Mouse (Mus musculus) MEL-GATA-1-ER (cell line): ENCODE measurements around the gene Mcu.

Experiments
- DNase-seq: peaks from one replicate; pipeline ENCODE4 v3.0.0-alpha.2; 2012; ENCODE audit warnings: low read depth; ENCODE audit errors: extremely low read depth

The Mcu gene

DNA sequence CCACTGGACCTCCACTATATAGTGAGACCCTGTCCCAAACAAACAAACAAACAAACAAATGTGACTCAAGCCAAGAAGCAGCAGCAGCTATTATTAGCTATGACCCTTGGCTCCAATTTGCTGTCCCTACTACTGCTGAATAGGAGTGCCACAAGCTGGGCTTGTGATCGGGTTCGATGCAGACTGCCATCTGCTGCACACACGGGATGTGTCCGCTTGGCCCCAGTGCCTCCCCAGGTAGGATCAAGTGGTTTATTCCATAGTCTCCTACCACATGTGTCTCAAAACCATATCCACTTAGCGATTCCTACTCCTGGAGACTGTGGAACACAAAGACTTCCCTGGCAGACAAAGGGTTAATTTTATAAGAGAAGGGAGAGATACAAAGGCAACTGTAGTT, 2.4 kb downstream of the Mcu start:
- no peak for DNase-seq

DNA sequence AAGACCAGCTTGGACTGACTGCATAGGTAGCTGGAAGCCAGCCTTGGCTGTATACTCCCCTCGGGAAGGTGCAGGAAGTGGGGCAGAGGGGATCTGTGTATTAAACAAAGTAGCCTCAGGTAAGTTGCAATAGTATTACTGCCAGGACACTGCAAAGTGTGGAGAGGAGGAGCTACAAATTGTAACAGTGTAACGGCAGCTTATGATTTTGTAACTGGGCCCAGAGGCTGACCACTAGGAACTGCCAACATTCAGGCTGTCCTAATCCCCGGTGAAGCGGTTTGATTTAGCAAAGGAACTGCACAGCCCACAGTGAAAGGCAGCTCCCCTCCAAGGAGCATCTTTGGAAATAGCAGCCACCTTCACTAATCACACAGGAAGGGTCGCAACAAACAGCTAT, 3.2 kb downstream of the Mcu start:
- no peak for DNase-seq

DNA sequence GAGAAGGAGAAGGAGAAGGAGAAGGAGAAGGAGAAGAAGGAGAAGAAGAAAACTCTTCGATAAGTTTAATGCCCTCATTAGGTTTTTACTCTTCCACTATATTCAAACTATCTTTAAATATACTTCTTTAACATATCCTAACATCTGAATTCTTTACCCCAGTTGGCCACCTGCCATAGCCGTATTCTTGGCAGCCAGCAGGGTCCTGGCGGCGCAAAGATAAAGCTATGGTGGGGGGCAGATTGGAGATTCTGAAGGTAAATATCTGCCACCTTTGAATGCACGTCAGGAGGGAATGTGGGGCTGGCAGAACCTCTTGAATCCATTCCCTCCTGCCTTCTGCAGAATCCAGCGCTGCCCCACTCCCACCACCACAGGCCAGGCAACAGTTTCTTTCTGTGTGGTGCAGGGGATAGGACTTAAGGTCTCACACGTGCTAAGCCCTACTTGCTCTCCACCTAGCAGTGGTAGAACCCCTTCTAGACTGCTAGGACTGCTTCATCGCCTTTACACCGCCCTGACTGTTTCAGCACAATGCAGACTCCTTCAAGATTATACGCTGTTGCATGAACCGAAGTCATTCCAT, 11.5 kb downstream of the Mcu start:
- no peak for DNase-seq

DNA sequence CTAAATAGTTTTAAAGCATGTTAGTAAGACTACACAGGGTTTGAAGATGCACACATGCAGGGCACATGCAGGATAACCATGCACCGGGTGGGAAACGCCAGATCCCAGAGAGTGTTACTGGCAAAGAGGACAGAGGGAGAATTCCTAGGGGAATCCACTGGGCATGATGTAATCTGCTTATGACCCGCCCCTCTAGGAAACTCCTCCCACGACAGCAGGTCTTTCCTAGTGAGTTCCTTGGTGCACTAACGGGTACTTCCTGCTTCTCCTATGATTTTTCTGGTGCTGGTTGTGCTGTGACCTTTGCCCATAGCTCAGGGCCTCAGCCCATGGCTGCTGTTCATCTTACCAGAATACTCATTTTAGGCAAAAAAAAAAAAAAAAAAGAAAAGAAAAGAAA, 12.6 kb downstream of the Mcu start:
- no peak for DNase-seq

DNA sequence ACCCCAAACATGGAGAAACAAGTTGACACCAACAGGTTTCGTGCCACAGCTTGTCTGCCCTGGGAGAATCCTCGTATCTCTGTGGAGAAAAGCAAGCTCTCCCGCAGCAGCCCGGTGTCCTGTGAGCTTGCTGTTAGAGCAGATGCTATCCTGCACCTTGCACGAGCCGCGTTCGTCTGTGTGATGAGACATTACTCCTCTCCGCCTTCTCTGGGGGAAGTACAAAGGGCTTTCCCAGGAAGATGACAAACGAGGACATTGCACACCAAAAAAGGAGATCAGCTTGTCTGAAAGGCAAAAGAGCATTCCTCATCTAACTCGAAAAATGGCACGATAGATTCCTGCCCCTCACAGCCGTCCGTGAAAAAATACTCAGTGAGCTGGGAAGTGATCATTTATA, 13.6 kb downstream of the Mcu start:
- no peak for DNase-seq

DNA sequence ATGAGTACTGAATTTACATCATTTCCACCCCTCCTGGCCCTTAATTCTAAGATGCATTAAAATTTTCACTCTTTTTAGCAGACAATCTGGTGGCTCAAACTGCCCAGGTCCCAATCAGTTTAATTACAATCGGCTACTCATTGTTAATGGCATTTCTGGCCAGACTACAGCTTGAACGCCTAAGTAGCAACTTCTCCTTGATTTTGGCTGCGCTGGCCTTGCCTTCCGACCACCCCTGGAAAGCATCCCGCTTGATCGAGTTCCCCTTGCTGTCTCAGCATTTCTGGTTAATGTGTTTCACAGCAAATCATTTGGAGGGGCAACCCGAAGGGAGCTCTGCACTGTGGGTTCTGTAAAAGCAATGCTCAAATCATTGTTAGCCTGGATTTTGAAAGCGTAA, 14.4 kb downstream of the Mcu start:
- DNase-seq: no peak

DNA sequence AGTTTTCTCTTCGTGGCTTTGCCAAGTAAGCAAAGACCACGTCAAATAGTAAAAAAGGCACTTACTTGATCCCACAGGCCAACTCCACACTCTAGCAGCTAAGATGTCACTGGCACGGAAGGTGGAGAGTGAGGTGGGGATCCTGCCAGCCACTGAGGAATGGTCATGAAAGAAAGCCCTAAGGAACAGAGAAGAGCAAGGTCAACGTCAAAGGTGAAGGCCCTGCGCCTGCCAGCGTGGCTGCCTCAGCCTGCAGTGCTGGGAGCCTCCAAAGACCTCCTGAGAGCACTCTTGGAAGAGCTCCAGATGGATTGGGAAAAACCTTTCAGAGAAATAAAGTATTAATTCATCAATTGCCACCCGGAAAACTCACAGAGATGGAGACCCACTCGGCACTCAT, 16.0 kb downstream of the Mcu start:
- DNase-seq: no peak

DNA sequence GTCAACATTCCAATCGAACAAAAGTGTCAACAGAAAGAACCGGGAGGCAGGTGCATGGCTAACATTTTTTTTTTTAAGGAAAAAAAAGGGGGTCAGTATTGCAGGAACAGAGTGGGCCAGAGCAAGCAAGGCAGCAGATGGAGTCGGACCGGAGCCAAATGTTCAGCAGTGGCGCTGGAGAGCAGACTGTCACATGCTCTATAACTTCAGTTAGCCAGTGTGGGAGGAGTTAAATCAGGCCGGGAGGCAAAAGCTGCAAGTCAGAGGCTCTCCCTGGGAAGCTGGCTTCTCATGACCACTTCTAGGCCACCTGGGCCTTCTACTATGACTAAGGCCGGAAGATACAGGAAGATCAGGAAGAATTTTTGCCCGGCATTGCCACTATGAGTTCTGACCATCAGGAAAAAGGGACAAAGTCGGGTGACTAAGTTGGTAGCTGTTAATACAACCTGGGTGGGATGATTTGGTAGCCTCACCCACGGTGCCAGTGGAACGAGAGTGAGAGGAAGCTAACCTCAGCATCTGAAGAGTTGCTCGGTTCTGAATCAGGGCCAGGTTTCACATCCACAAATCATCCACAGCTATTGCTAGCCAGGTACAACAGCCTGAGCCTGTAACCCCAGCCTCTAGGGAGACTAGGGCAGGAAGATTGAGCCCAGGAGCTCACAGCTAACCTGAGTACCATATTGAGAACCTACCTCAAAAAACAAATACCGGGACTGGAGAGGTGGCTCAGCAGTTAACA, 22.5 kb downstream of the Mcu start:
- DNase-seq: no peak

DNA sequence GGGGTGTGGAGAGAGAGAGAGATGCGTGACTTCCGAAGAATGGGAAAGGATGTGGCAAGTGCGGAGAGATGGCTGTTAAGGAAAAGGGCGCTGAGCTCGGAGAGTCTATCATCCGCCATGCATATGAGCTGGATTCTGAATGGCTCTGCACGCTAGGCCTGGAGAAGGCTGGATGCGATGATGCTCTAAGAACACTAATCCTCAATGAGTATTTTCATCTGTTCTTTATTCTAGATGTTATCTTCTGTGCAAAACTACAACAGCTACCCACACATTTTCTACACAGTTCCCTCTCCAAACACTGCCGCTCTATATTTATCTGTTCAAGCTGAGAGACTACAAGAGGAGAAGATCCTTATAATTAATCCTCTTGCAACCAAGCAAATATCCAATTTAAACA, 25.9 kb downstream of the Mcu start:
- no peak for DNase-seq

DNA sequence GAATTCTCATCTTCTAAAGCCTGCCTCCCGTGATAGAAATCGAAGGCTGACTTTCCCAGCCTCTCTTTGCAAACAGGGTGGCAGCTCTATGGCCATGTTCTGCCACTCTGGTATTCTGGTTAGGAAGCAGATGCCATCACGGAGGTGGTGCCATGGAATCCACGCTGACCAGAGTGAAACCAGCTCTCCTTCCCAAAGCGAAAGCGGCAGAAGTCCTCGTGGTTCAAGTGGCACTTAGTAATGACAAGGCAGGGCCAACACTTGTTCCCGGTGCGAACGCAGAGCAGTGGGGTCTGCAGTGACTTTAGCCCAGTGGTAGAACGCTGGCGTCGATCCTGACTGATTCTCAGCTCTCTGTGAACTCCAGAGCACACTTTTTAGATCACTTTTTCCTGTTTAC, 26.6 kb downstream of the Mcu start:
- DNase-seq: no peak

DNA sequence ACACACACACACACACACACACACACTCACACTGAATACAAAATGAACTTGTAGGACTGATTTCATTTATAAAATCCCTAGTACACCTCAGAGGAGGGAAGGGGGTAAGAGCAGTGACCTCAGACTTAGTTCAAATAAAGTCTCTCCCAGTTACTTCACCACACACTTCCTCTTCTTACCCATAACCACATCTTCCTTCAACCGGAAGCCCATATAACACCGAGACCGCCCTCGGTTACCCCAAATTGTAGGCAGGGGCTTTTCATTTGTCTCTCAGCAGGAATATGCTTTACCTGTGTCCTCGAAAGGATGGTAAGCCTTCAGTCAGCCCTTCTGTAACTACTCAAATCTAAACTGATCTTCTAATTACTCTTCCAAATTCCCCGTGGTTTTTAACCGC, 27.1 kb downstream of the Mcu start:
- DNase-seq: peak; percentile 63

DNA sequence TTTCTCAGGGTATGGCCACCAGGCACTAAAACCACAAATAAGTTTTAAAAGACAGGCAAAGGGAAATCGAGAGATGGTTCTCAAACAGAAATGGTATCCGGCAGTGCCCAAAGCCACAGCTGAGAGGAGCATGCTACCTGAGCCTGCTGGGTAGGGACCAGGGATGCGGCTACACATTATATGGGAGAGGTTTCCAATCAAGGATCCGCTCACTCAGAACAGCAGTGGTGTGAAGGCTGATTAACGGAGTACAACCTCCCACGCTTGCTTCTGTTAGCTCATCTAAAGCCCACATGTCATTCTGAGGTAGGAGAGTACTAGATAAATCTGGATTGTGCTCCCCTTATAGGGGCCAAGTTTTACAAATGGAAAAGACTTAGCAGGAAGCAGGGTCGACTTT, 28.4 kb downstream of the Mcu start:
- DNase-seq: no peak

DNA sequence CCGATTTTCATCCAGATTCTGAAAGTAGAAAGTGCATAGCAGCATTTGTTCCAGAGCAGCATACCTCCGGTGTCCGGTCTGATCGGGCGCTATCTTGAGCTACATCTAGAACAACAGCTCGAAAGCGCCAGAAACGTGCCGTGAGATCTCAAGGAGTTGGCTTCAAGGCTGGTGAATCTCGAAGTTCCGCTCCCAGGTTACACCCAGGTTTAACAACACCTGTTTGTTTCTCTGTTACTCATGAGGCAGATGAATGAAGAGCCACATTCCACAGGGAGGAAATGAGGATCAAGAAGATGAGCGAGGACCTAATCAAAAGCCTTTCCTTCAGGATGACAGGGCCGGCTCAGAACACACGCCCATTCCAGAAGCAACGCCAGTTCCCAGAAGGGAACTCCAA, 29.7 kb downstream of the Mcu start:
- DNase-seq: no peak

DNA sequence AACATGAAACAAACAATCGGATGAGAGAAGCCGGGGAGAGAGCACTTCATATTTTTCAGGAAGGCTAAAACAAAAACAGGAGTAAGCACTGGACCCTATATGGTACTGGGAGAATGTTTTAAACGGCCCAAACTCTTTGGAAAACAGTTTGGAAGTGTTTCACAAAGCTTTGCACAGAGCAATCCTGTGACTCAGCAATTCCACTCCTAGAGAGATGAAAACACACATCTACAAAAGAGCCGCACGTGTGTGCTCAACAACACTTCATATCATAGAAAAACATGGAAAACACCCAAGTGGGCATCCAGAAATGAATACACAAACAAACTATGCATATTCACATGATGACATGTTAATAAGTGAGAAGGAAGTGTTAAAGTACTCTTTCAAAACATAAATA, 30.9 kb downstream of the Mcu start:
- DNase-seq: no peak

DNA sequence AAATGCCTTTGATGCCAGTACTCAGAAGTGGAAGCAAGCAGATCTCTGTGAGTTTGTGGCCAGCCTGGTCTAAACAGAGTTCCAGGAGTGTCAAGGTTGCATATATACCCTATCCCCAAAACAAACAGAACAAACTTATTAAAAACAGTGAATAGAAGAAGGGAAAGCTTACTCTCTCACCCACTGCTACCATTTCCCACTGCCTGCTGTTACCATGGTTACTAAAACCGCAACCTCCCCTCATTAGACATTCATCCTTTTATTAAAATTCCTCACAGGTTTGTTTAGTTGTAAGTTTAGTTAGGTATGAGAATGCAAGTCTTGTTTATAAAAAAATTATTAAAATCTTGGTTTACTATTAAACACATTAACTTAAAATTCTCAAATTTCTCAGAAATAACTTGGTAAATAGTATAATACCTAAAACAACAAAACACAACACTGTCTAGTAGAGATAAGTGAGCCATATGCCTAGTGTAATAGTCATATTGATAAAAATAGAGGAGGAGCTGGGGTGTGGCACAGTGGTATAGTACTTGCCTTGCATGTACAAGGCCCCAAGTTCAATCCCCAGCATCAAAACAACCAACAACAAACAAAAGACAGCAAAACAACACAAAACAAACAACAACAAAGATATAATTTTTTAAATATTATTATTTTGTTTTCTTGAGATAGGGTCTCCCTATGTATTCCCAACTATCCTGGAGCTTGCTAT, 34.5 kb downstream of the Mcu start:
- no peak for DNase-seq

DNA sequence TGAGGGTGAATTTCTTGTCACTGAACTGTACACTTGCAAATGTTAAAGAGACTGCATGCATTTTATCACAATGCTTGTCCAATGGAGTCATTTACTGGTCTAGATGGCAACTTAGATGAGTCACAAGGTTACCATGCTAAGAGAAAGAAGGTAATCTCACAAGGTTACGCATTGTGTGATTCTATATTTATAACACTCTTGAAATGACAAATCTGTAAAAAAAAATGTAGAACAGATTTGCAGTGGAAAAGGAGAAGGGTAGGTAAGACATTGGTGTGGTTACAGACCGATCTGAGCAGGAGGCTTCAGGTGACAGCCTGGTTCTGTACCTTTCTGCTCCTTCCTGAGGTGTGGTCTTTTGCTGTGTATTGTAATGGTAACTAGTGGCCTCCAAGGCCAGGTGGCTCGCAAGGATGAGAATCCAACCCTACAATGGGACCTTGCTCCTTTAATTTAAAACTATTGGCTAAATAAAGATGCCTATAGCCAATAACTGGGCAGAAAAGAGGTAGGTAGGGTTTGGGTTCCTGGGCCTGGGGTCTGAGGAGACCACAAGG, 35.8 kb downstream of the Mcu start:
- DNase-seq: no peak

DNA sequence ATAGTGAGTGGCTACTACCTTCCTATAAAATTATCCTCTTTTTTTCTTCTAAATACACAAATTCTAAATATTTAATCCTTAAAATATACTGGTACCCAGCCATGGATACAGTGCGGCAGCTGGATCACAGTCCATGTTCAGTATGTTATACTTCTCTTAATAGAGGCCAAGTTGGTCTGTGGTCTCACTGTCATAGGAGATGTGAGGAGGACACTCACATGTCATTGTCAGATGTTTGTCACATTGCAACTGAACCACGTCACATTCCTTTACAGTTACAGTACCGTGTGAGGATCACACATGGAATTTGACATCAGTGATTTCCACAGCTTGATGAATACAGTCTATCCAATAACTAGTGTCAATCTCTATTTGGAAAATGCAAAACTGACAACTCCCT, 36.8 kb downstream of the Mcu start:
- DNase-seq: no peak

DNA sequence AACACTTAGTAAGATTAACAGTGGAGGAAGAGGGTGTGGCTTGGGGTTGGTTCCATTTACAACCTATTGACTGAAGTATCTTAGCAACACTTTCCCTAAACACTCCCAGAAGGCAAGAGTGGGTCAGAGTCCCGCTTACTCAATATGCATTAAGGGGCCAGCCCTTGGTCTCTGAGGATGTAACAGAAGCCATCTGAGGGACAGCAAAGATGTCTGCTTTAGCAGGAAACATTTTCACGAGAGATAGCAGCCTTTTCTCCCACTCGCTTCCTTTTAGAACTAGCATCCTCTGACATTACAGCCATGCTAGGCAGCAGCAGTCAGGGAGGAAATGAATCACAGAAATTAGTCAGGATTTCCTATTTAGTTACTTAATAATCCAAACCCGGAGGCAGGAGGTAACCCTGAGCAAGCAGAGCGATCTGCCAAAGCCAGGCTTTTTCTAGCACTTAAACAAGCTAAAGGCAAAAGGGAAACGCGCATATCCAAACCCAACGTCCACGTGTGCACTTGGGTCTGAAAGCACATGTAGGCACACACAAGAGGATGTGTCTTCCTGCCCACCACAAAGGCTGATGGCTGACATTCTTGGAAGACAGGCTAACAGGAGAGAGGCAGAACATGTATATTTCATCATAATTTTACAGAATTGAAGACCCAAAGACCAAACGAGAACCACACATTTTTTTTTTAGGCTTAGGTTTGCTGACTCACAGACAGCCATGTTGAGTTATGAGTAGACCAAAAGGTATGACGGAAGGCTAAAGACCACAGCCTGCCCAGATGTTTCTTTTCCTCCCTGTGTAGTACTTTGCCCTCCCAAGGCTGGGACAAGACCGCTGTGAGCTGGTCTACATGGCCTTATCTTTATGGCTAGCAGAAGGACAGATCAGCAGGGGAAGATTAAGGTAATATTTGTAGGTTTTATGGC, 38.4 kb downstream of the Mcu start:
- DNase-seq: peak; percentile 52

DNA sequence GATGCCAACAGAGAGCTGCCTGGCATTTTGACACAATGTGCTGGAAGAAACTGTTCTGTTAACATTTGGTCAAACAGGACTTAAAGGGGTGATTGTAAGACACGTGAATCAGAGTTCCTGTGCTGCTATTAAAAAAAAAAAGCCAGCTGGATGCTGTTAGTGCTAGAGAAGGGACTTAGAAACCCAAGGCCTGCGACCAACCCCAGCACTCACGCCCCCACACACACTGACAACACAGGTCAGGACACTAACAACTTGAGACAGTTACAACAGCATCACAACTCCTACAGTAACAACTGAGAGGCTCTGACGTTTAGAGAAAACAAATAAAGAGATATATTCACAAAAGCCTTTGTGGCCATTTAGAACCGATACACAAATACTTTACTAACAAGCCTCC, 40.2 kb downstream of the Mcu start:
- DNase-seq: no peak

DNA sequence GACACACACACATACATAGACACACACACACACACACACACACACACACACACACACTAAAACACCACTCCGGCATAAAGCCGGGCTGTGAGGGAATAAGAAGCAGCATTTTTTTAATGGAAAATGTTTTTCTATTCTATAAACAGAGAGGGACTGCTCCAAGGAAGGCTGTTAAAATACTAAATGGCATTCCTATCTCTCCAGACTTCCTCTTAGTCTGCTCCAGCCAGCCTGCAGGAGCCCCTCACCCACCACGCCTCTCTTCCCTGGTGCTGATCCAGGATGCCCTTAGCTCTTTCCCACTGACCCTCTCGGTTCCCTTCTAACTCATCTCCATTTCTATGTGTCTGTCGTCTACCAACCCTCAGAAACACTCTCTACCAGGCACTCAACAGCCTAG, 44.5 kb downstream of the Mcu start:
- DNase-seq: no peak

DNA sequence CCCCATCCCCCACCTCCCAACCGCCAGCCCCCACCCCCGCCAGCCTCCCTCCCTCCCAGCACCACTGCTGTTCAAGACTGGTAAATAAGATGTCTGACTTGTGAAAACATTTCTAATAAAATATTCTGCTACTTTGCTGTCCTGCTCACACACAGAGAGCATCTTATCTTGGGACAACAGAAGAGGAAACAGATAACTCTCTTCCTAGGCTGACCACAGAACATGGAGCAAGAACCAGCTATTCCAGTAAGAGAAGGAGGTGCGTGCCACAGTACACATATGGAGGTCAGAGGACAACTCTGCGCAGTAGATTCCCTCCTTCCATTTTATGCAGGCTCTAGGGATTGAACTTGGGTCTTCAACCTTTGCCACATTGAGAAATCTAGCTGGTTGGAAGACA, 45.2 kb downstream of the Mcu start:
- peak; percentile 87 for DNase-seq

DNA sequence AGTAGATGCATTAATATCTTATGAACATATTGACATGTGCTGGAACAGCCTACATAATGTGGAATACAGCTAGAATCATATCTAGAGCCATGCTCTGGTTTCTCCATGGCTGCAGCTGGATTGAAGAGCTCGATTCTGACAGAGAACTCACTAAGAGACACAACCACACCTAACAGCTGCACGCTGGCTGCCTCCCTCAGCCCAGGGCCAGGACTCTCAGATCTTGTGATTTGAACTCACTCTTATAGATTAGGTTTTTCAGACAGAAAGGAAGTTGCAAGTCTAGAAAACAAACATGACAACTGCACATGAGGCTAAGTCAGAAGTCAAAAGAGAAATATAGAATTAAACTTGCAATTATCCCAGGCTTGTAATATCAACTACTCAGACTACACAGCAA, 45.7 kb downstream of the Mcu start:
- peak; percentile 28 for DNase-seq
